Mouse (Mus musculus) MN1 (cell line): Measurements from ENCODE around the gene Ntrk2.

Experiments used
- DNase-seq: peaks from one replicate; pipeline ENCODE4 v3.0.0-alpha.2; 2016; ENCODE audit warnings: low spot score

Ntrk2 gene

GRCm38 (mm10) chr13:58840731-58841359 is 34.5 kb downstream of the Ntrk2 start:
- DNase-seq, result no peak

GRCm38 (mm10) chr13:58843826-58844225 is 37.5 kb downstream of the Ntrk2 start:
- DNase-seq, result no peak

- DNase-seq, result no peak
Measured at GRCm38 (mm10) chr13:58848578-58848977, 42.2 kb downstream of the Ntrk2 start.

- DNase-seq, result no peak
Measured at GRCm38 (mm10) chr13:58853685-58854084, 47.3 kb downstream of the Ntrk2 start.

- DNase-seq, result no peak
Measured at GRCm38 (mm10) chr13:58866239-58866638, 59.9 kb downstream of the Ntrk2 start.

GRCm38 (mm10) chr13:58866776-58867435 is 60.5 kb downstream of the Ntrk2 start:
- no peak for DNase-seq

GRCm38 (mm10) chr13:58882468-58882867 is 76.1 kb downstream of the Ntrk2 start:
- no peak for DNase-seq

- no peak for DNase-seq
Measured at GRCm38 (mm10) chr13:58882916-58883315, 76.5 kb downstream of the Ntrk2 start.

- DNase-seq, result no peak
Measured at GRCm38 (mm10) chr13:58886108-58886507, 79.7 kb downstream of the Ntrk2 start.

- no peak for DNase-seq
Measured at GRCm38 (mm10) chr13:58896254-58896910, 90.0 kb downstream of the Ntrk2 start.

GRCm38 (mm10) chr13:58899337-58899736 is 93.0 kb downstream of the Ntrk2 start:
- DNase-seq, result no peak

- DNase-seq, result no peak
Measured at GRCm38 (mm10) chr13:58902313-58902712, 95.9 kb downstream of the Ntrk2 start.

GRCm38 (mm10) chr13:58904742-58905735 is 98.7 kb downstream of the Ntrk2 start:
- DNase-seq, result no peak

- no peak for DNase-seq
Measured at GRCm38 (mm10) chr13:58911936-58912335, 105.6 kb downstream of the Ntrk2 start.

GRCm38 (mm10) chr13:58912559-58912958 is 106.2 kb downstream of the Ntrk2 start:
- DNase-seq, result no peak

- no peak for DNase-seq
Measured at GRCm38 (mm10) chr13:58914061-58914814, 107.9 kb downstream of the Ntrk2 start.

- no peak for DNase-seq
Measured at GRCm38 (mm10) chr13:58916348-58916747, 110.0 kb downstream of the Ntrk2 start.

GRCm38 (mm10) chr13:58920241-58920640 is 113.9 kb downstream of the Ntrk2 start:
- no peak for DNase-seq

GRCm38 (mm10) chr13:58921255-58921654 is 114.9 kb downstream of the Ntrk2 start:
- DNase-seq, result no peak

- no peak for DNase-seq
Measured at GRCm38 (mm10) chr13:58921705-58922104, 115.3 kb downstream of the Ntrk2 start.

GRCm38 (mm10) chr13:58922174-58922573 is 115.8 kb downstream of the Ntrk2 start:
- DNase-seq, result no peak
